Mouse (Mus musculus) hindbrain, embryonic 10.5 days (tissue): ENCODE measurements around the gene Npw. TPM values are rescaled to one million over a fixed set of nuclear protein-coding genes. Genes with fewer than 3 reads are reported as not detected.
A peak's percentile ranks its signal among the peaks of the same experiment; 100 is the strongest.

ENCODE experiments used
- DNase-seq: peaks from one replicate; pipeline ENCODE4 v3.0.0-alpha.2; 2017; ENCODE audit warnings: low spot score
- H3K27ac ChIP-seq: fragments of 300-500 bp; sonication (generic); 2 replicates; pipeline ENCODE4 v1.5.1; 2016; ENCODE audit warnings: mild to moderate bottlenecking, moderate library complexity
- H3K27me3 ChIP-seq: fragments of 300-500 bp; sonication (generic); 2 replicates; pipeline ENCODE4 v1.6.1; 2016; ENCODE audit warnings: mild to moderate bottlenecking; ENCODE audit not compliant: poor library complexity, insufficient read depth, severe bottlenecking
- H3K36me3 ChIP-seq: fragments of 300-500 bp; sonication (generic); 2 replicates; pipeline ENCODE4 v1.6.1; 2016; ENCODE audit warnings: mild to moderate bottlenecking, moderate library complexity
- H3K4me1 ChIP-seq: fragments of 300-500 bp; sonication (generic); replicated peaks from 2 replicates; pipeline ENCODE4 v1.6.1; 2016; ENCODE audit warnings: mild to moderate bottlenecking
- H3K4me3 ChIP-seq: fragments of 300-500 bp; sonication (generic); 2 replicates; pipeline ENCODE4 v1.5.1; 2016; ENCODE audit warnings: mild to moderate bottlenecking, moderate library complexity
- H3K9me3 ChIP-seq: fragments of 300-500 bp; sonication (generic); 2 replicates; pipeline ENCODE4 v1.6.1; 2016; ENCODE audit warnings: mild to moderate bottlenecking, moderate library complexity
- WGBS: fragments of 180-500 bp; shearing (Covaris S2); methylation state at CpG from one replicate; pipeline ENCODE4 v1.1.7; 2016; 5-methylcytosine and 5-hydroxymethylcytosine counted together
- polyA plus RNA-seq: library from polyadenylated mRNA; unstranded; fragments of >200 nt; fragmentation: Nextera tagmentation; extraction: Ambion mirVana; gene quantifications from 2 replicates; pipeline ENCODE4 v1.2.1, GENCODE M21; 2016

Gene Npw
- not detected in 2 replicates for polyA plus RNA-seq

- 2% methylated on average over 47 of the region's 47 CpGs for WGBS
- DNase-seq: no peak
- Histone ChIP-seq H3K9me3 (no peaks in the 10 kb centered on the region), H3K36me3 (no peaks in the 10 kb centered on the region), H3K4me3 (peak within 1 kb of the TSS; percentile 54), H3K27ac (peak within 1 kb of the TSS; percentile 45), H3K4me1 (peaks cover 24% of the 10 kb centered on the region), H3K27me3 (peaks cover 69% of the 10 kb centered on the region)
Observed at GRCm38 (mm10) chr17:24658017-24658758, at the start of gene Npw. Gene Npw (minus strand): TSS chr17:24658457.

- peak overlapping the region; percentile 93 for H3K4me3 ChIP-seq
- H3K9me3 ChIP-seq: no peaks in the 10 kb centered on the region
- WGBS: 9% methylated on average over 24 of the region's 24 CpGs
- peak overlapping the region; percentile 90 for H3K27ac ChIP-seq
- DNase-seq: peak; percentile 34
- peaks cover 16% of the 10 kb centered on the region for H3K4me1 ChIP-seq
- no peaks in the 10 kb centered on the region for H3K27me3 ChIP-seq
- H3K36me3 ChIP-seq: peaks cover 28% of the 10 kb centered on the region
Observed at GRCm38 (mm10) chr17:24707801-24708425, 49.7 kb upstream of the Npw start.

GRCm38 (mm10) chr17:24706982-24707800 is 48.9 kb upstream of the Npw start, which contains the start of gene Tbl3:
Gene Tbl3 (minus strand): TSS chr17:24707660.
- WGBS: 4% methylated on average over 32 of the region's 32 CpGs
- peaks cover 16% of the 10 kb centered on the region for H3K4me1 ChIP-seq
- peaks cover 36% of the 10 kb centered on the region for H3K36me3 ChIP-seq
- no peaks in the 10 kb centered on the region for H3K9me3 ChIP-seq
- H3K27ac ChIP-seq: peak within 1 kb of the TSS; percentile 90
- peak within 1 kb of the TSS; percentile 93 for H3K4me3 ChIP-seq
- no peaks in the 10 kb centered on the region for H3K27me3 ChIP-seq
- peak; percentile 95 for DNase-seq

- H3K4me3 ChIP-seq: peak overlapping the region; percentile 93
- no peak for DNase-seq
- no peak overlapping the region for H3K27ac ChIP-seq
- H3K36me3 ChIP-seq: peaks cover 49% of the 10 kb centered on the region
- no peaks in the 10 kb centered on the region for H3K27me3 ChIP-seq
- peaks cover 16% of the 10 kb centered on the region for H3K4me1 ChIP-seq
- 92% methylated on average over 3 of the region's 3 CpGs for WGBS
- H3K9me3 ChIP-seq: no peaks in the 10 kb centered on the region
Observed at GRCm38 (mm10) chr17:24705821-24706220, 47.6 kb upstream of the Npw start.

GRCm38 (mm10) chr17:24701251-24701650 is 43.0 kb upstream of the Npw start:
- Histone ChIP-seq H3K4me1 (peaks cover 30% of the 10 kb centered on the region), H3K36me3 (peaks cover 65% of the 10 kb centered on the region), H3K4me3 (no peak overlapping the region), H3K9me3 (no peaks in the 10 kb centered on the region), H3K27ac (no peak overlapping the region), H3K27me3 (no peaks in the 10 kb centered on the region)
- no peak for DNase-seq
- 94% methylated on average over 9 of the region's 9 CpGs for WGBS

- H3K9me3 ChIP-seq: no peaks in the 10 kb centered on the region
- no peak overlapping the region for H3K27ac ChIP-seq
- no peak for DNase-seq
- 81% methylated on average over 2 of the region's 2 CpGs for WGBS
- no peaks in the 10 kb centered on the region for H3K27me3 ChIP-seq
- peaks cover 52% of the 10 kb centered on the region for H3K36me3 ChIP-seq
- peaks cover 37% of the 10 kb centered on the region for H3K4me1 ChIP-seq
- H3K4me3 ChIP-seq: no peak overlapping the region
Observed at GRCm38 (mm10) chr17:24699473-24699872, 41.2 kb upstream of the Npw start.

GRCm38 (mm10) chr17:24698715-24699114 is 40.5 kb upstream of the Npw start:
- WGBS: 70% methylated on average over 9 of the region's 9 CpGs
- peak overlapping the region; percentile 3; the same call in 1 of the 2 replicates for H3K4me3 ChIP-seq
- peak overlapping the region; percentile 2; the same call in 1 of the 2 replicates for H3K27ac ChIP-seq
- no peak for DNase-seq
- H3K27me3 ChIP-seq: no peaks in the 10 kb centered on the region
- H3K9me3 ChIP-seq: no peaks in the 10 kb centered on the region
- peaks cover 50% of the 10 kb centered on the region for H3K36me3 ChIP-seq
- peaks cover 41% of the 10 kb centered on the region for H3K4me1 ChIP-seq

- Histone ChIP-seq H3K36me3 (peaks cover 49% of the 10 kb centered on the region), H3K27ac (peak overlapping the region; percentile 2; the same call in 1 of the 2 replicates), H3K4me3 (peak overlapping the region; percentile 3; the same call in 1 of the 2 replicates), H3K27me3 (no peaks in the 10 kb centered on the region), H3K9me3 (no peaks in the 10 kb centered on the region), H3K4me1 (peaks cover 41% of the 10 kb centered on the region)
- WGBS: 19% methylated on average over 5 of the region's 5 CpGs
- no peak for DNase-seq
Observed at GRCm38 (mm10) chr17:24697985-24698384, 39.7 kb upstream of the Npw start.

GRCm38 (mm10) chr17:24696011-24696697 is 37.9 kb upstream of the Npw start, which contains the start of the genes Gfer and Noxo1:
Gene Gfer (minus strand): TSS chr17:24696156.
Gene Noxo1 (plus strand): TSS chr17:24696234.
- Histone ChIP-seq H3K9me3 (no peaks in the 10 kb centered on the region), H3K4me3 (peak within 1 kb of the TSS; percentile 86), H3K27ac (peak within 1 kb of the TSS; percentile 94), H3K27me3 (peaks cover 15% of the 10 kb centered on the region), H3K4me1 (peaks cover 41% of the 10 kb centered on the region), H3K36me3 (peaks cover 42% of the 10 kb centered on the region)
- WGBS: under 1% methylated on average over 76 of the region's 76 CpGs
- peak; percentile 89 for DNase-seq

- Histone ChIP-seq H3K4me3 (peak overlapping the region; percentile 86), H3K27me3 (peaks cover 22% of the 10 kb centered on the region), H3K27ac (peak overlapping the region; percentile 94), H3K4me1 (peaks cover 41% of the 10 kb centered on the region), H3K9me3 (no peaks in the 10 kb centered on the region), H3K36me3 (peaks cover 35% of the 10 kb centered on the region)
- no peak for DNase-seq
- WGBS: 8% methylated on average over 51 of the region's 51 CpGs
Observed at GRCm38 (mm10) chr17:24695326-24696010, 37.2 kb upstream of the Npw start.

GRCm38 (mm10) chr17:24692385-24692784 is 34.1 kb upstream of the Npw start:
- DNase-seq: no peak
- H3K36me3 ChIP-seq: peaks cover 23% of the 10 kb centered on the region
- H3K4me1 ChIP-seq: peaks cover 43% of the 10 kb centered on the region
- H3K4me3 ChIP-seq: no peak overlapping the region
- no peaks in the 10 kb centered on the region for H3K9me3 ChIP-seq
- H3K27ac ChIP-seq: no peak overlapping the region
- H3K27me3 ChIP-seq: peaks cover 53% of the 10 kb centered on the region
- WGBS: 87% methylated on average over 5 of the region's 5 CpGs
